Mouse (Mus musculus): ENCODE measurements around the gene Esp31. TPM values are rescaled to one million over a fixed set of nuclear protein-coding genes. Genes with fewer than 3 reads are reported as not detected.

Gene Esp31
- polyA plus RNA-seq (2016; fragmentation: Nextera tagmentation; extraction: Ambion mirVana): not detected in 2 replicates

- no peak within 1 kb of the TSS for H3K27ac ChIP-seq
- DNase-seq (ENCODE audit: low spot score): no peak
- no peaks in the 10 kb centered on the region for H3K27me3 ChIP-seq (ENCODE audit: low read depth, poor library complexity, severe bottlenecking)
- no peaks in the 10 kb centered on the region for H3K36me3 ChIP-seq
- H3K4me3 ChIP-seq: no peak within 1 kb of the TSS
- H3K9me3 ChIP-seq (replicated peaks): peaks cover 2% of the 10 kb centered on the region; the same call in 1 of the 2 replicates
- no peaks in the 10 kb centered on the region for H3K4me1 ChIP-seq
- WGBS: 91% methylated on average over 2 of the region's 2 CpGs
Measured at GRCm38 (mm10) chr17:38639147-38639546, at the start of gene Esp31. Esp31 (plus strand) TSS chr17:38639447.

Other genes with a start within 250 kb of the Esp31 start
- not detected in 2 replicates for gene Esp36, start 219.3 kb upstream of the Esp31 start, polyA plus RNA-seq (2016; fragmentation: Nextera tagmentation; extraction: Ambion mirVana)
- gene Esp34, start 85.3 kb upstream of the Esp31 start, polyA plus RNA-seq (2016; fragmentation: Nextera tagmentation; extraction: Ambion mirVana): not detected in 2 replicates

All from limb, embryonic 10.5 days (tissue).